Mouse (Mus musculus): ENCODE measurements around the gene Impg2.

GRCm38 (mm10) chr16:56175867-56176581 lies 28.1 kb upstream of the Impg2 start:
- peak; percentile 52 for TF ChIP-seq CTCF (conservative IDR thresholded peaks at IDR 0.05; ENCODE audit: insufficient read depth, insufficient read length, low read depth, low read length)
- TF ChIP-seq POLR2A (IDR thresholded peaks at IDR 0.05; ENCODE audit: low read depth, low read length): no peak

Data from kidney, adult 2 months (tissue).